Mouse (Mus musculus): Measurements from ENCODE around the gene Cbx7.
"Not testable (repeated sequence)": the region's sequence is repeated elsewhere in the genome, so short reads cannot be mapped to it uniquely, and the experiment has no call there.

The Cbx7 gene

GRCm38 (mm10) chr15:79896080-79896725 is 74.7 kb downstream of the Cbx7 start:
- peak in 1 of 2 experiments; percentile 47 for DNase-seq (ENCODE audit: inconsistent age in 2 of 2, low spot score in 1 of 2)

- DNase-seq (ENCODE audit: inconsistent age in 2 of 2, low spot score in 1 of 2), result not testable (repeated sequence)
Observed at GRCm38 (mm10) chr15:79895221-79896079, 75.5 kb downstream of the Cbx7 start.

- DNase-seq (ENCODE audit: inconsistent age in 2 of 2, low spot score in 1 of 2), result no peak
Observed at GRCm38 (mm10) chr15:79894343-79894742, 76.6 kb downstream of the Cbx7 start.

- DNase-seq (ENCODE audit: inconsistent age in 2 of 2, low spot score in 1 of 2), result peak in 1 of 2 experiments; percentile 50
Observed at GRCm38 (mm10) chr15:79893824-79894123, 77.1 kb downstream of the Cbx7 start.

- no peak for DNase-seq (ENCODE audit: inconsistent age in 2 of 2, low spot score in 1 of 2)
Observed at GRCm38 (mm10) chr15:79892995-79893823, 77.7 kb downstream of the Cbx7 start.

GRCm38 (mm10) chr15:79892213-79892541 is 78.7 kb downstream of the Cbx7 start:
- peak; percentile 73 to 84 for DNase-seq (ENCODE audit: inconsistent age in 2 of 2, low spot score in 1 of 2)

GRCm38 (mm10) chr15:79891436-79892212 is 79.3 kb downstream of the Cbx7 start, which contains the start of gene Apobec3:
TSS of gene Apobec3 (plus strand) at chr15:79891659.
- DNase-seq (ENCODE audit: inconsistent age in 2 of 2, low spot score in 1 of 2), result peak; percentile 78 to 89

- DNase-seq (ENCODE audit: inconsistent age in 2 of 2, low spot score in 1 of 2), result no peak
Observed at GRCm38 (mm10) chr15:79884820-79885219, 86.1 kb downstream of the Cbx7 start.

GRCm38 (mm10) chr15:79883352-79883822 is 87.5 kb downstream of the Cbx7 start:
- peak; percentile 94 to 97 for DNase-seq (ENCODE audit: inconsistent age in 2 of 2, low spot score in 1 of 2)

GRCm38 (mm10) chr15:79882623-79883267 is 88.2 kb downstream of the Cbx7 start:
- DNase-seq (ENCODE audit: inconsistent age in 2 of 2, low spot score in 1 of 2), result peak; percentile 33 to 50

- DNase-seq (ENCODE audit: inconsistent age in 2 of 2, low spot score in 1 of 2), result peak in 1 of 2 experiments; percentile 58
Observed at GRCm38 (mm10) chr15:79880477-79880876, 90.4 kb downstream of the Cbx7 start.

GRCm38 (mm10) chr15:79879319-79879718 is 91.6 kb downstream of the Cbx7 start:
- peak; percentile 91 to 95 for DNase-seq (ENCODE audit: inconsistent age in 2 of 2, low spot score in 1 of 2)

GRCm38 (mm10) chr15:79878725-79879136 is 92.2 kb downstream of the Cbx7 start:
- DNase-seq (ENCODE audit: inconsistent age in 2 of 2, low spot score in 1 of 2), result no peak

- DNase-seq (ENCODE audit: inconsistent age in 2 of 2, low spot score in 1 of 2), result peak; percentile 71 to 79
Observed at GRCm38 (mm10) chr15:79875261-79875995, 95.5 kb downstream of the Cbx7 start.

GRCm38 (mm10) chr15:79873995-79874394 is 96.9 kb downstream of the Cbx7 start:
- DNase-seq (ENCODE audit: inconsistent age in 2 of 2, low spot score in 1 of 2), result no peak

GRCm38 (mm10) chr15:79873545-79873944 is 97.4 kb downstream of the Cbx7 start:
- DNase-seq (ENCODE audit: inconsistent age in 2 of 2, low spot score in 1 of 2), result no peak

GRCm38 (mm10) chr15:79867260-79868002 is 103.5 kb downstream of the Cbx7 start:
- no peak for DNase-seq (ENCODE audit: inconsistent age in 2 of 2, low spot score in 1 of 2)
